8 mouse cellular contexts compared by ENCODE assay signal in the genomic region with DNA sequence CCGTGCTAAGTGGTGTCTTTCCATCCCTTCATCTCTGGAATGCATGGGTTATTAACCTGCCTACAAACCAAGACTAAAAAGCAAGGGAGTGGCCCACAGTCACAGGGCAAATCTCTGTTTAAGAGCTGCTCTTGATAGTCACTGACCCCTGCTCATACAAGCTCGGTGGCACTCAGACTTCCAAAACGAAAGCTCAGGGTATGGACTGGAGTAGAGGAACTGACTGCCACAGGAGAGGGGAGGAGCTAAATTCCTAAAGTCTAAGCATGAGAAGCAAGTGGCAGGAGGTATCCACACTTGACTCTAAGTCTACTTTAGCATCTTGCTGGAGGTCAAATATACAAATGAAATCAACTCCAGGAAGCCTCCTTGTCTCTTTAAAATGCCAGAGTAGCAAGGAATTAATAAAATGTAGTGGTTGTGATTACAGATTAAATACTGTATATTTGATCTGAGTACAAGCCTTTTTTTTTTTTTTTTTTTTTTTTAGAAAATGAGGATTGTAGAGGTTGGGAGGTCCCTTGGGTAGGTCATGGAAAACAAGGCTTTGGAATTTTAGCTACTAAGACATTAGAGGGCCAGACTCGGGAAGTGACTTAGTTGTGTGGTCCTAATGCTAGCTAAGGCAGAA. TPM values are rescaled to one million over a fixed set of nuclear protein-coding genes. Genes with fewer than 3 reads are reported as not detected.
A peak's percentile ranks its signal among the peaks of the same experiment; 100 is the strongest.
DNase-seq lines count a peak whose midpoint lies in the region; ATAC-seq and TF ChIP-seq lines count a peak whose summit lies in the region.

No protein-coding gene starts in this region.

- no peaks in the 10 kb centered on the region for H3K36me3 ChIP-seq in heart, embryonic 10.5 days
- H3K36me3 ChIP-seq in liver, postnatal 0 days (replicated peaks; ENCODE audit: insufficient read depth, low read length): no peaks in the 10 kb centered on the region

- TF ChIP-seq EP300 in liver, postnatal 0 days (IDR thresholded peaks at IDR 0.05; ENCODE audit: low read depth): no peak

- TF ChIP-seq CTCF in liver, postnatal 0 days (IDR thresholded peaks at IDR 0.05; ENCODE audit: low read depth): no peak

- peak; percentile 66 for ATAC-seq in granulocyte monocyte progenitor cell, adult 5-6 weeks (replicated peaks; ENCODE audit: poor library complexity, severe bottlenecking)
- ATAC-seq in liver, postnatal 0 days: no peak

- no peak overlapping the region for H3K9ac ChIP-seq in liver, postnatal 0 days (replicated peaks)

- peak overlapping the region; percentile 90 for H3K27ac ChIP-seq in heart, embryonic 10.5 days
- H3K27ac ChIP-seq in liver, postnatal 0 days (ENCODE audit: low read depth): no peak overlapping the region

- H3K9me3 ChIP-seq in heart, embryonic 10.5 days: no peaks in the 10 kb centered on the region
- H3K9me3 ChIP-seq in liver, postnatal 0 days (ENCODE audit: low read length): no peaks in the 10 kb centered on the region

- H3K4me3 ChIP-seq in heart, embryonic 10.5 days: peak overlapping the region; percentile 59
- peak overlapping the region; percentile 50; the same call in 1 of the 2 replicates for H3K4me3 ChIP-seq in liver, postnatal 0 days (ENCODE audit: low read depth, low read length)

- DNase-seq in heart, embryonic 10.5 days (ENCODE audit: low spot score): no peak
- DNase-seq in heart, postnatal 14 days: no peak
- DNase-seq in ES-CJ7 (ENCODE audit: low read depth, low spot score): peak; percentile 50
- DNase-seq in liver, postnatal 0 days: no peak
- no peak for DNase-seq in left cerebral cortex, postnatal 25 days (ENCODE audit: low spot score in 2 of 2)
- no peak for DNase-seq in right cerebral cortex, postnatal 14 days
- no peak for DNase-seq in spleen, adult 18-20 months

- 24% methylated on average over 4 of the region's 4 CpGs for WGBS in heart, embryonic 10.5 days
- WGBS in liver, postnatal 0 days (ENCODE audit: insufficient replicate concordance): 35% methylated on average over 4 of the region's 4 CpGs

- H3K4me2 ChIP-seq in liver, postnatal 0 days (ENCODE audit: low read depth, low read length): peak overlapping the region; percentile 88

- H3K27me3 ChIP-seq in heart, embryonic 10.5 days (ENCODE audit: insufficient read depth, poor library complexity, severe bottlenecking): no peaks in the 10 kb centered on the region; the same call in 1 of the 2 replicates
- no peaks in the 10 kb centered on the region for H3K27me3 ChIP-seq in liver, postnatal 0 days (ENCODE audit: insufficient read depth, low read length)

- intact Hi-C loops in heart, postnatal 14 days (cut with DNase I): no loop called here
- intact Hi-C loops in left cerebral cortex, postnatal 25 days (cut with DNase I): no loop called here

- H3K4me1 ChIP-seq in heart, embryonic 10.5 days: peaks cover 13% of the 10 kb centered on the region
- H3K4me1 ChIP-seq in liver, postnatal 0 days (ENCODE audit: insufficient read depth): peaks cover 16% of the 10 kb centered on the region

RNA-seq across cellular contexts. Expression of gene Cd80, which starts 20.4 kb away (rescaled TPM):
- 0.41 and 0.45 TPM in 2 replicates for polyA plus RNA-seq in heart, embryonic 10.5 days (2016; fragmentation: Nextera tagmentation; extraction: Ambion mirVana)
- total RNA-seq in heart, postnatal 14 days (2021): under 1 TPM; 0.33 to 0.37 TPM
- total RNA-seq in granulocyte monocyte progenitor cell, adult 5-6 weeks (2014; fragmentation: Nextera tagmentation): 0.21 TPM in 1 of 2 replicates, not detected in the other
- total RNA-seq in granulocyte monocyte progenitor cell, adult 5-6 weeks (2017): 0.52 TPM in 1 of 2 replicates, not detected in the other
- polyA plus RNA-seq in liver, postnatal 0 days (2015; fragmentation: Nextera tagmentation; extraction: Ambion mirVana): 0.13 and 0.15 TPM in 2 replicates
- total RNA-seq in left cerebral cortex, postnatal 25 days (2021): under 1 TPM; 0.53 to 0.83 TPM

RNA-seq across cellular contexts. Expression of gene Adprh, which starts 23.3 kb away (rescaled TPM):
- polyA plus RNA-seq in heart, embryonic 10.5 days (2016; fragmentation: Nextera tagmentation; extraction: Ambion mirVana): 127 TPM in 2 replicates
- total RNA-seq in heart, postnatal 14 days (2021): 10 to 100 TPM; 26.6 to 27.7 TPM
- total RNA-seq in granulocyte monocyte progenitor cell, adult 5-6 weeks (2014; fragmentation: Nextera tagmentation): 18.9 and 31.5 TPM in 2 replicates
- total RNA-seq in granulocyte monocyte progenitor cell, adult 5-6 weeks (2017): 10.8 and 15.0 TPM in 2 replicates
- 17.9 and 22.2 TPM in 2 replicates for polyA plus RNA-seq in liver, postnatal 0 days (2015; fragmentation: Nextera tagmentation; extraction: Ambion mirVana)
- 10 to 100 TPM; 58.3 to 61.1 TPM for total RNA-seq in left cerebral cortex, postnatal 25 days (2021)

RNA-seq across cellular contexts. Expression of gene Pla1a, which starts 42.9 kb away (rescaled TPM):
- polyA plus RNA-seq in heart, embryonic 10.5 days (2016; fragmentation: Nextera tagmentation; extraction: Ambion mirVana): 0.19 and 0.37 TPM in 2 replicates
- 10 to 100 TPM; 10.4 to 13.6 TPM for total RNA-seq in heart, postnatal 14 days (2021)
- total RNA-seq in granulocyte monocyte progenitor cell, adult 5-6 weeks (2014; fragmentation: Nextera tagmentation): not detected in 2 replicates
- not detected in 2 replicates for total RNA-seq in granulocyte monocyte progenitor cell, adult 5-6 weeks (2017)
- 49.8 and 55.8 TPM in 2 replicates for polyA plus RNA-seq in liver, postnatal 0 days (2015; fragmentation: Nextera tagmentation; extraction: Ambion mirVana)
- total RNA-seq in left cerebral cortex, postnatal 25 days (2021): 1 to 10 TPM; 1.2 to 1.3 TPM

RNA-seq across cellular contexts. Expression of gene Timmdc1, which starts 46.7 kb away (rescaled TPM):
- 25.1 and 39.3 TPM in 2 replicates for polyA plus RNA-seq in heart, embryonic 10.5 days (2016; fragmentation: Nextera tagmentation; extraction: Ambion mirVana)
- 10 to 100 TPM; 62.1 to 62.6 TPM for total RNA-seq in heart, postnatal 14 days (2021)
- total RNA-seq in granulocyte monocyte progenitor cell, adult 5-6 weeks (2014; fragmentation: Nextera tagmentation): 13.7 and 15.0 TPM in 2 replicates
- total RNA-seq in granulocyte monocyte progenitor cell, adult 5-6 weeks (2017): 31.5 and 33.1 TPM in 2 replicates
- polyA plus RNA-seq in liver, postnatal 0 days (2015; fragmentation: Nextera tagmentation; extraction: Ambion mirVana): 14.8 and 17.0 TPM in 2 replicates
- 10 to 100 TPM; 32.6 to 33.5 TPM for total RNA-seq in left cerebral cortex, postnatal 25 days (2021)

Comparison
In these comparisons a context has a peak if more than half of its experiments do, and no peak if none do; other contexts are left out.
1. RNA of gene Pla1a, which starts 42.9 kb away (total RNA-seq): 10.4 to 13.6 TPM in heart, postnatal 14 days; 1.2 to 1.3 TPM in left cerebral cortex, postnatal 25 days and not detected in granulocyte monocyte progenitor cell, adult 5-6 weeks; every median in the first group is over 4 times any median in the second.